Mouse (Mus musculus) retina, embryonic 14.5 days (tissue): ENCODE results near the gene Olfr1259.
"Not testable (repeated sequence)": the region's sequence is repeated elsewhere in the genome, so short reads cannot be mapped to it uniquely, and the experiment has no call there.

Source experiments
- DNase-seq: peaks from one replicate; pipeline ENCODE4 v3.0.0-alpha.2; 2015; ENCODE audit warnings: low spot score

The Olfr1259 gene

DNA sequence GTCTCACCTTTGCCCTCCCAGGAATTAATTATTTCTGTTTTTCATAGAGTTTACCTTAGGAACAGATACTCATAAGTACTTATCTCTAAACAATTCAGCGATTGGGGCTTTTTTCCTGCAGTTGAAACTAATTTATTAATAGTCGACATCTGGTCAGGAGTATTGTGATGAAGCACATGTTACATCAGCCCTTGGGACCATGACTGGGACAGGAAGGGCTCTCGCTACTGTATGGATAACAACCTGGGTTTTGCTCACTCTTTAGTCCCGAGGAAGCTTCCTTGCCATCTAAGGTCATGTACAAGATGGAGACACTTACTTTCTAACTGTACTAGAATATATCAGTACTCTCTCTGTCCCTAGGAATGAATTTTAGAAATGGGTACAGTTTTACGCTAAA lies at the start of gene Olfr1259:
Gene Olfr1259 (minus strand): TSS at position 101 of the 400 bp plus-strand sequence.
- DNase-seq = no peak

- DNase-seq = no peak
These were observed 42.5 kb upstream of the Olfr1259 start, which contains the start of gene Olfr1261 for GRCm38 (mm10) chr2:89990921-89991320. Gene Olfr1261, plus strand, starts transcription at chr2:89991221.

GRCm38 (mm10) chr2:89977709-89978108 lies 29.2 kb upstream of the Olfr1259 start:
- DNase-seq = no peak

- DNase-seq = no peak
These were observed 25.7 kb upstream of the Olfr1259 start, which contains the start of gene Olfr1260 for GRCm38 (mm10) chr2:89974184-89974583. Gene Olfr1260, plus strand, starts transcription at chr2:89974340.

DNA sequence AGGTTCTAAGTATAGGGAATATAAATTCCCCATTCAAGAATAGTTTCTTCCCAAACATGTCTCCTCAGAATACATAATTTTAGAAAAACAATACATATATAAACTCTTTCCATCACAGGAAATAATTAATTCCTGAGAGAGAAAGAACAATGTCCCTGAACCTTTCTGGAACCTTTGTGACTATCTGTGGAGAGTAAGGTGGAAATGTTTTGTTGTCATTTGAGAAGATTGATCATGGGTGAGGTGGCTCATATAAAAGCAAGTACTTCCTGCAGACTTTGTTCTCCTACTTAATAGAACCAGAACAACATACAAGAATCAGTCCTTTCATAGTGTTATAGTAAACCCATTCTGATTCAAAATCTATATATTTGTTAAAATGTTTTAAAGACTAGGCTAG lies 21.5 kb downstream of the Olfr1259 start, which contains the start of gene Olfr1258:
Gene Olfr1258 (plus strand): TSS at position 301 of the 400 bp plus-strand sequence.
- DNase-seq = no peak

- not testable (repeated sequence) for DNase-seq
These were observed 35.8 kb downstream of the Olfr1259 start for GRCm38 (mm10) chr2:89912616-89913015.
